Mouse (Mus musculus) limb, embryonic 14.5 days (tissue): ENCODE measurements at regions not wholly inside any gene's neighbourhood (a gene's known extent, or its start where the extent isn't known, plus 50 kb on each side); places are given as distances from the start of the nearest gene placed in this dataset.
A peak's percentile ranks its signal among the peaks of the same experiment; 100 is the strongest.

Experiments
- ATAC-seq: fragments of 200-750 bp; cut with Nextera tagmentation; 2 replicates; pipeline ENCODE4 v1.8.0; 2017; ENCODE audit warnings: low read depth, moderate number of reproducible peaks, moderate TSS enrichment; ENCODE audit not compliant: low FRiP score
- DNase-seq: peaks from one replicate; pipeline ENCODE4 v3.0.0-alpha.2; 2015; ENCODE audit warnings: low spot score
- H3K27ac ChIP-seq: fragments of 300-500 bp; sonication (generic); replicated peaks from 2 replicates; pipeline ENCODE4 v1.5.1; 2014; ENCODE audit warnings: low read depth, mild to moderate bottlenecking, low read length, moderate library complexity, mixed read lengths
- H3K27me3 ChIP-seq: fragments of 300-500 bp; sonication (generic); 2 replicates; pipeline ENCODE4 v1.6.1; 2014; ENCODE audit warnings: low read length, mixed read lengths; ENCODE audit not compliant: control insufficient read depth, insufficient read depth
- H3K36me3 ChIP-seq: fragments of 300-500 bp; sonication (generic); 2 replicates; pipeline ENCODE4 v1.6.1; 2014; ENCODE audit warnings: mild to moderate bottlenecking, low read length, moderate library complexity, mixed read lengths; ENCODE audit not compliant: control insufficient read depth, insufficient read depth
- H3K4me1 ChIP-seq: fragments of 300-500 bp; sonication (generic); 2 replicates; pipeline ENCODE4 v1.6.1; 2014; ENCODE audit warnings: antibody characterized with exemption, low read length, mixed read lengths; ENCODE audit not compliant: control insufficient read depth, insufficient read depth
- H3K4me2 ChIP-seq: fragments of 300-500 bp; sonication (generic); replicated peaks from 2 replicates; pipeline ENCODE4 v1.6.1; 2014; ENCODE audit warnings: low read depth, mild to moderate bottlenecking, low read length, moderate library complexity; ENCODE audit not compliant: severe bottlenecking
- H3K4me3 ChIP-seq: fragments of 300-500 bp; sonication (generic); replicated peaks from 2 replicates; pipeline ENCODE4 v1.5.1; 2014; ENCODE audit warnings: low read length
- H3K9ac ChIP-seq: fragments of 300-500 bp; sonication (generic); 2 replicates; pipeline ENCODE4 v1.6.1; 2014; ENCODE audit warnings: mild to moderate bottlenecking, low read depth, low read length, moderate library complexity; ENCODE audit not compliant: severe bottlenecking
- H3K9me3 ChIP-seq: fragments of 300-500 bp; sonication (generic); 2 replicates; pipeline ENCODE4 v1.6.1; 2016; ENCODE audit warnings: low read length; ENCODE audit not compliant: control insufficient read depth
- POLR2A ChIP-seq: fragments of 200-500 bp; IDR thresholded peaks from 2 replicates; pipeline ENCODE4 v1.8.0; 2012; ENCODE audit warnings: inconsistent platforms, mild to moderate bottlenecking, moderate library complexity, borderline replicate concordance; ENCODE audit not compliant: insufficient read depth, insufficient read length; ENCODE audit errors: extremely low read depth
- WGBS: fragments of 180-500 bp; shearing (Covaris S2); extraction: QIAGEN DNeasy Blood & Tissue Kit; methylation state at CpG from one replicate; pipeline ENCODE4 v1.1.7; 2014; 5-methylcytosine and 5-hydroxymethylcytosine counted together

DNA sequence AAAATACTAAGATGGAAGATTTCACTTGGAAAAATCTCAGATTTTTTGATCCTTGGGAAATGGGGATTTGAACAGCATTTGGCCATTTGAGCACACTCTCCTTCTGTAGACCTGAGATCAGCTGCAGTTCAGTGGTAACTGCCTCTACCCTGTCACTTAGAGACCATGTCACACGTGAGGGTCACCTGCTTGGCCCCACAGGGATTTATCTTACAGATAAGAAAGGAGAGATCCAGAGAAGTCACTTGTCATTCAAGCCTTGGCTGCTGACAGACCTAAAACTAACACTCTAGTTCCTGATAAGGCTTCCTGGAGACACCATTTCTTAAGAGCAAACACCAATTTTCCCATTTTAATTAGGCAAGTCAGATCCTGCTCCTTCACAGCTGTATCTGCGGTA lies 270.2 kb downstream of the Epha4 start:
- Histone ChIP-seq H3K4me1 (no peaks in the 10 kb centered on the region), H3K4me3 (no peak overlapping the region), H3K9me3 (no peaks in the 10 kb centered on the region), H3K9ac (no peak overlapping the region), H3K36me3 (no peaks in the 10 kb centered on the region), H3K4me2 (no peak overlapping the region), H3K27me3 (no peaks in the 10 kb centered on the region), H3K27ac (no peak overlapping the region)
- ATAC-seq (no peak), DNase-seq (no peak)
- 40% methylated on average over 2 of the region's 2 CpGs for WGBS
- TF ChIP-seq POLR2A, result no peak

DNA sequence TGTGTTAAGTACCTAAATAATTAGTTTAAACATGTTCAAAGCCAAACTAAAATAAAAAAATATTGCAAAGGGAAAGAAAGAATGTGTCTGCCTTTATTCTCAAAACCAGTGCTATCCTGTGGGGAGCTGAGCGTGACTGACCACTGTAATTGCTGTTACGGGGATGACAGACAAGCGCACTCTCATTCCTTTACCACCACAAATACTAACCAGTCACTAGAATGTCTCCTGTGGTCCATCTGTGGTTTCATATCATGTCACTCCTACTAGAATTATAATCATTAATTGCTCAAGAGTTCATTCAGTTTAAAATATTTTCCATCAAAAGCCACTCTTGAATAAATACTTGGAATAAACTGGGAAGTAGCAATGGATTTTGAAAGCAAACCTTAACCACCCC lies 268.8 kb downstream of the Epha4 start:
- Histone ChIP-seq H3K27me3 (no peaks in the 10 kb centered on the region), H3K9ac (no peak overlapping the region), H3K36me3 (no peaks in the 10 kb centered on the region), H3K4me2 (no peak overlapping the region), H3K4me3 (no peak overlapping the region), H3K4me1 (no peaks in the 10 kb centered on the region), H3K9me3 (no peaks in the 10 kb centered on the region), H3K27ac (no peak overlapping the region)
- DNase-seq (no peak), ATAC-seq (no peak)
- 81% methylated on average over 3 of the region's 3 CpGs for WGBS
- TF ChIP-seq POLR2A, result no peak

DNA sequence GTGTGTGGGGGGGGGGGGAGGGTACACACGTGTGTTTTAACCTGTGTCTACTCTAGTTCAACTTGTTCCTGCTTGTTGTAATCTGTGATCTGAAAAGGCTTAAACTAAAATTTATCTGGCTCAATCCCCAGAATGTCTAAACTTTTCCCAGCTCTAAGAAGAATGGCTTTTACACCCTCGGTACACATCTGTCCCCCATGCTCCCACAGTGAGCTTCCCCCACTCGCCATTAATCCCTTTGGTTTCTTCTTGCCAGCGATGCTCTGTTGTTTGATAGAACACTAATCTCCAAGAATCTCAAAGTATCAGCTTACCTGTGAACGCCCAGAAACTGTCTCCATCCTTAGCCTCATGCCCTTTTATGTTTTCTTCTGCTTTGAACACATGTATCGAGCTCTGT lies 260.6 kb downstream of the Epha4 start:
- ATAC-seq (no peak), DNase-seq (peak; percentile 33)
- WGBS, result 52% methylated on average over 6 of the region's 6 CpGs
- H3K4me2 ChIP-seq, result no peak overlapping the region
- no peaks in the 10 kb centered on the region for H3K9me3 ChIP-seq
- H3K36me3 ChIP-seq, result no peaks in the 10 kb centered on the region
- no peak overlapping the region for H3K9ac ChIP-seq
- H3K27me3 ChIP-seq, result no peaks in the 10 kb centered on the region
- no peak overlapping the region for H3K27ac ChIP-seq
- H3K4me3 ChIP-seq, result no peak overlapping the region
- TF ChIP-seq POLR2A, result no peak
- H3K4me1 ChIP-seq, result peaks cover 30% of the 10 kb centered on the region

DNA sequence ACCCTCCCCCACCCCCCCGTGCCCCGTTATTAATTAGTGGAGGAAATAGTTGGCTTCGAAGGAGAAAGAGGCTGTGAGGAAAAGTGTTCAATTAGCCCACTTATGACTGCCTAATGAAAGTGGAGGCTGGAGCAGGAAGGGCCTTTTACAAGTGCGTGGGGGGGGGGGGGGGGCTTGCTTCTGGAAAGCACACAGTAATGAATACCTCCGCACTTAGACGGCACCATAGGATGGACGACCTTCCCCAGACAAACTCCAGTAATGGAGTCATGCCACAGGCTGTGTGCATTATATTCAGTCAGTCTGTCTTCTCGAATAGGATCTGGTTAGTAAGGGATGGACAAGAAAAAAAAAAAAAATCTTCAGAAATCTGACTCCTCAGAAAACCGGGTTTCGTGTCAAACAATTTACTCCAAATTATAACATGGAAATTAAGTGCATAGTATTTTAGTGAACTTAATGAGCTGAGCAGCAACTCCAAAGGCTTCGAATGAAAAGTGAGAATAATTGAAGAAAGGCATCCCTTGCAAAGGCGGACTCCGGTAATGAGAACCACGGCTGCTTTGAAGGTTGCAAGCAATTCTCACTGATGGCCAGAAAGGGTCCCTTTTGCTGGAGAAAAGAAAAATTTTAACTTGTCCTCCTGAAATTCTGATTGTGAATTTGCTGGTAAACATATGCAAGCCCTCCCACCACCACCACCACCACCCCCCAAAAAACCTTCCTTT lies 258.6 kb downstream of the Epha4 start:
- no peaks in the 10 kb centered on the region for H3K9me3 ChIP-seq
- ATAC-seq, result no peak
- no peak overlapping the region for H3K27ac ChIP-seq
- no peak overlapping the region for H3K4me3 ChIP-seq
- 14% methylated on average over 14 of the region's 14 CpGs for WGBS
- no peak for DNase-seq
- H3K36me3 ChIP-seq, result no peaks in the 10 kb centered on the region
- H3K4me1 ChIP-seq, result peaks cover 35% of the 10 kb centered on the region
- no peak overlapping the region for H3K4me2 ChIP-seq
- H3K27me3 ChIP-seq, result no peaks in the 10 kb centered on the region
- TF ChIP-seq POLR2A, result no peak
- no peak overlapping the region for H3K9ac ChIP-seq

DNA sequence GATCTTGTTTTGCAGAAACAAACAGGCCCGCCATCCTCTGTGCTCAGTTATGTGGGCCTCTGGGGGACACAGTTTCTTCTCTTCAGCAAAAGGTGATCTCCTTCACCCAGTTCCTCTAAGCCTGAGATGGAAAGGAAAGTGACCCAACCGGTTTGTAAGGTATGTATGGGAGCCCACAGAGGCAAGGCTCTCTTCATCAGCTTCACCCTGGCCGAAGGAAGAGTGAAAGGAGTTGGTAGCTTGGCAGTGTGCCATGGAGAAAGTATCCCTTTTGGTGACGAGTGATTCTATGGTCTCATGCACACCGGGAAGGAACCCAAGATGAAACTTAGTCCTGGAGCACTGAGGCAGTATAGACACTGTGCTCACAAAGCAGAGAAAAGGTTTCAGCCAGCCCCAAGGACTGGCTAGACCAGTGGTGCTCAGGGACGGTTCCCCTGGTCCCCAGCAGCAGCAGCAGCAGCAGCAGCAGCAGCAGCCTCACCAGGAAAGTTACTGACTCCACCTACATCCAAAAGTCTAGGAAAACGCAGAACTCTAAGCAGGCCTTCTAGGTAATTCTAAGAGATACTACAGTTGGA lies 256.1 kb downstream of the Epha4 start:
- no peak overlapping the region for H3K27ac ChIP-seq
- DNase-seq, result no peak
- H3K4me2 ChIP-seq, result no peak overlapping the region
- H3K9ac ChIP-seq, result no peak overlapping the region
- H3K36me3 ChIP-seq, result no peaks in the 10 kb centered on the region
- H3K27me3 ChIP-seq, result no peaks in the 10 kb centered on the region
- no peaks in the 10 kb centered on the region for H3K9me3 ChIP-seq
- H3K4me3 ChIP-seq, result no peak overlapping the region
- no peak for TF ChIP-seq POLR2A
- peaks cover 35% of the 10 kb centered on the region for H3K4me1 ChIP-seq
- 33% methylated on average over 7 of the region's 7 CpGs for WGBS
- ATAC-seq, result no peak
